Mouse (Mus musculus): ENCODE data around the gene Capzb.

The Capzb gene

GRCm38 (mm10) chr4:139265783-139266499, 73.2 kb downstream of the Capzb start:
- DNase-seq (ENCODE audit: low spot score), result no peak

GRCm38 (mm10) chr4:139266500-139266865, 73.8 kb downstream of the Capzb start:
- DNase-seq (ENCODE audit: low spot score), result no peak

GRCm38 (mm10) chr4:139267335-139267734, 74.6 kb downstream of the Capzb start:
- no peak for DNase-seq (ENCODE audit: low spot score)

- no peak for DNase-seq (ENCODE audit: low spot score)
Observed at GRCm38 (mm10) chr4:139268242-139268641, 75.5 kb downstream of the Capzb start.

- no peak for DNase-seq (ENCODE audit: low spot score)
Observed at GRCm38 (mm10) chr4:139270168-139270567, 77.5 kb downstream of the Capzb start.

GRCm38 (mm10) chr4:139271562-139271961, 78.9 kb downstream of the Capzb start:
- DNase-seq (ENCODE audit: low spot score), result no peak

GRCm38 (mm10) chr4:139272951-139273680, 80.4 kb downstream of the Capzb start:
- DNase-seq (ENCODE audit: low spot score), result no peak

GRCm38 (mm10) chr4:139274573-139274972, 81.9 kb downstream of the Capzb start:
- no peak for DNase-seq (ENCODE audit: low spot score)

- DNase-seq (ENCODE audit: low spot score), result no peak
Observed at GRCm38 (mm10) chr4:139276411-139276810, 83.7 kb downstream of the Capzb start.

GRCm38 (mm10) chr4:139280530-139280929, 87.8 kb downstream of the Capzb start:
- DNase-seq (ENCODE audit: low spot score), result no peak

GRCm38 (mm10) chr4:139281791-139282345, 89.2 kb downstream of the Capzb start:
- no peak for DNase-seq (ENCODE audit: low spot score)

GRCm38 (mm10) chr4:139282955-139283417, 90.3 kb downstream of the Capzb start:
- DNase-seq (ENCODE audit: low spot score), result no peak

GRCm38 (mm10) chr4:139284877-139285276, 92.2 kb downstream of the Capzb start:
- DNase-seq (ENCODE audit: low spot score), result no peak

- DNase-seq (ENCODE audit: low spot score), result no peak
Observed at GRCm38 (mm10) chr4:139286234-139286633, 93.5 kb downstream of the Capzb start.

GRCm38 (mm10) chr4:139287122-139287863, 94.6 kb downstream of the Capzb start:
- DNase-seq (ENCODE audit: low spot score), result peak; percentile 91

GRCm38 (mm10) chr4:139289017-139289416, 96.3 kb downstream of the Capzb start:
- peak; percentile 70 for DNase-seq (ENCODE audit: low spot score)

- DNase-seq (ENCODE audit: low spot score), result no peak
Observed at GRCm38 (mm10) chr4:139291099-139291498, 98.4 kb downstream of the Capzb start.

- DNase-seq (ENCODE audit: low spot score), result no peak
Observed at GRCm38 (mm10) chr4:139292038-139292437, 99.3 kb downstream of the Capzb start.

GRCm38 (mm10) chr4:139297566-139297965, 104.9 kb downstream of the Capzb start:
- peak; percentile 58 for DNase-seq (ENCODE audit: low spot score)

- no peak for DNase-seq (ENCODE audit: low spot score)
Observed at GRCm38 (mm10) chr4:139298671-139299366, 106.1 kb downstream of the Capzb start.

GRCm38 (mm10) chr4:139301780-139302179, 109.1 kb downstream of the Capzb start:
- DNase-seq (ENCODE audit: low spot score), result no peak

GRCm38 (mm10) chr4:139302241-139302640, 109.5 kb downstream of the Capzb start:
- no peak for DNase-seq (ENCODE audit: low spot score)
